Mouse (Mus musculus): ENCODE data around the gene Hacd2. TPM values are rescaled to one million over a fixed set of nuclear protein-coding genes. Genes with fewer than 3 reads are reported as not detected.

The Hacd2 gene
- total RNA-seq, 2 experiments from 2014 or later = 11.3 to 15.8 TPM

Other genes with a start within 250 kb of the Hacd2 start
- gene Adcy5, start 132.4 kb downstream of the Hacd2 start, total RNA-seq (2021) = 10 to 100 TPM; 55.1 to 56.3 TPM